Mouse (Mus musculus): ENCODE measurements at regions not wholly inside any gene's neighbourhood (a gene's known extent, or its start where the extent isn't known, plus 50 kb on each side); places are given as distances from the start of the nearest gene placed in this dataset.

- H3K4me3 ChIP-seq (ENCODE audit: insufficient read depth, low read length), result no peak overlapping the region
- no peaks in the 10 kb centered on the region for H3K4me1 ChIP-seq (ENCODE audit: control insufficient read depth, insufficient read depth, low read length)
- no peak for TF ChIP-seq CTCF (IDR thresholded peaks at IDR 0.05; ENCODE audit: extremely low read depth, insufficient read depth, low read length)
- TF ChIP-seq POLR2A (IDR thresholded peaks at IDR 0.05; ENCODE audit: extremely low read depth, insufficient read depth, low read length), result no peak
- H3K27ac ChIP-seq (ENCODE audit: insufficient read depth, low read length), result no peak overlapping the region
Measured at GRCm38 (mm10) chr7:95959068-95959467, 212.0 kb upstream of the Tenm4 start.

- no peaks in the 10 kb centered on the region for H3K4me1 ChIP-seq (ENCODE audit: control insufficient read depth, insufficient read depth, low read length)
- TF ChIP-seq CTCF (IDR thresholded peaks at IDR 0.05; ENCODE audit: extremely low read depth, insufficient read depth, low read length) (no peak), POLR2A (IDR thresholded peaks at IDR 0.05; ENCODE audit: extremely low read depth, insufficient read depth, low read length) (no peak)
- no peak overlapping the region for H3K4me3 ChIP-seq (ENCODE audit: insufficient read depth, low read length)
- H3K27ac ChIP-seq (ENCODE audit: insufficient read depth, low read length), result no peak overlapping the region
Measured at GRCm38 (mm10) chr7:95971863-95972262, 199.2 kb upstream of the Tenm4 start.

- Histone ChIP-seq H3K4me3 (ENCODE audit: insufficient read depth, low read length) (no peak overlapping the region), H3K4me1 (ENCODE audit: control insufficient read depth, insufficient read depth, low read length) (no peaks in the 10 kb centered on the region), H3K27ac (ENCODE audit: insufficient read depth, low read length) (no peak overlapping the region)
- TF ChIP-seq POLR2A (IDR thresholded peaks at IDR 0.05; ENCODE audit: extremely low read depth, insufficient read depth, low read length) (no peak), CTCF (IDR thresholded peaks at IDR 0.05; ENCODE audit: extremely low read depth, insufficient read depth, low read length) (no peak)
Measured at GRCm38 (mm10) chr7:95974085-95974484, 197.0 kb upstream of the Tenm4 start.

- TF ChIP-seq POLR2A (IDR thresholded peaks at IDR 0.05; ENCODE audit: extremely low read depth, insufficient read depth, low read length), result no peak
- Histone ChIP-seq H3K27ac (ENCODE audit: insufficient read depth, low read length) (no peak overlapping the region), H3K4me3 (ENCODE audit: insufficient read depth, low read length) (no peak overlapping the region)
Measured at GRCm38 (mm10) chr7:95991250-95992032, 179.6 kb upstream of the Tenm4 start.

GRCm38 (mm10) chr7:95992033-95992516 is 179.0 kb upstream of the Tenm4 start:
- no peaks in the 10 kb centered on the region for H3K4me1 ChIP-seq (ENCODE audit: control insufficient read depth, insufficient read depth, low read length)
- H3K4me3 ChIP-seq (ENCODE audit: insufficient read depth, low read length), result no peak overlapping the region
- TF ChIP-seq CTCF (IDR thresholded peaks at IDR 0.05; ENCODE audit: extremely low read depth, insufficient read depth, low read length), result no peak
- TF ChIP-seq POLR2A (IDR thresholded peaks at IDR 0.05; ENCODE audit: extremely low read depth, insufficient read depth, low read length), result no peak
- no peak overlapping the region for H3K27ac ChIP-seq (ENCODE audit: insufficient read depth, low read length)

More at GRCm38 (mm10) chr7:95991250-95992032, 179.6 kb upstream of the Tenm4 start:
- no peaks in the 10 kb centered on the region for H3K4me1 ChIP-seq (ENCODE audit: control insufficient read depth, insufficient read depth, low read length)

GRCm38 (mm10) chr7:95992521-95992920 is 178.5 kb upstream of the Tenm4 start:
- Histone ChIP-seq H3K4me3 (ENCODE audit: insufficient read depth, low read length) (no peak overlapping the region), H3K4me1 (ENCODE audit: control insufficient read depth, insufficient read depth, low read length) (no peaks in the 10 kb centered on the region), H3K27ac (ENCODE audit: insufficient read depth, low read length) (no peak overlapping the region)
- no peak for TF ChIP-seq CTCF (IDR thresholded peaks at IDR 0.05; ENCODE audit: extremely low read depth, insufficient read depth, low read length)
- no peak for TF ChIP-seq POLR2A (IDR thresholded peaks at IDR 0.05; ENCODE audit: extremely low read depth, insufficient read depth, low read length)

- TF ChIP-seq CTCF (IDR thresholded peaks at IDR 0.05; ENCODE audit: extremely low read depth, insufficient read depth, low read length) (no peak), POLR2A (IDR thresholded peaks at IDR 0.05; ENCODE audit: extremely low read depth, insufficient read depth, low read length) (no peak)
- H3K4me3 ChIP-seq (ENCODE audit: insufficient read depth, low read length), result no peak overlapping the region
- H3K27ac ChIP-seq (ENCODE audit: insufficient read depth, low read length), result no peak overlapping the region
- H3K4me1 ChIP-seq (ENCODE audit: control insufficient read depth, insufficient read depth, low read length), result no peaks in the 10 kb centered on the region
Measured at GRCm38 (mm10) chr7:95997190-95997589, 173.9 kb upstream of the Tenm4 start.

GRCm38 (mm10) chr7:95999189-95999588 is 171.9 kb upstream of the Tenm4 start:
- H3K4me3 ChIP-seq (ENCODE audit: insufficient read depth, low read length), result no peak overlapping the region
- no peak overlapping the region for H3K27ac ChIP-seq (ENCODE audit: insufficient read depth, low read length)
- no peaks in the 10 kb centered on the region for H3K4me1 ChIP-seq (ENCODE audit: control insufficient read depth, insufficient read depth, low read length)
- TF ChIP-seq POLR2A (IDR thresholded peaks at IDR 0.05; ENCODE audit: extremely low read depth, insufficient read depth, low read length) (no peak), CTCF (IDR thresholded peaks at IDR 0.05; ENCODE audit: extremely low read depth, insufficient read depth, low read length) (no peak)

- no peak for TF ChIP-seq POLR2A (IDR thresholded peaks at IDR 0.05; ENCODE audit: extremely low read depth, insufficient read depth, low read length)
- TF ChIP-seq CTCF (IDR thresholded peaks at IDR 0.05; ENCODE audit: extremely low read depth, insufficient read depth, low read length), result no peak
- H3K4me1 ChIP-seq (ENCODE audit: control insufficient read depth, insufficient read depth, low read length), result no peaks in the 10 kb centered on the region
- H3K4me3 ChIP-seq (ENCODE audit: insufficient read depth, low read length), result no peak overlapping the region
- no peak overlapping the region for H3K27ac ChIP-seq (ENCODE audit: insufficient read depth, low read length)
Measured at GRCm38 (mm10) chr7:96002401-96002800, 168.6 kb upstream of the Tenm4 start.

GRCm38 (mm10) chr7:96006299-96006698 is 164.7 kb upstream of the Tenm4 start:
- no peak overlapping the region for H3K4me3 ChIP-seq (ENCODE audit: insufficient read depth, low read length)
- no peak overlapping the region for H3K27ac ChIP-seq (ENCODE audit: insufficient read depth, low read length)
- no peaks in the 10 kb centered on the region for H3K4me1 ChIP-seq (ENCODE audit: control insufficient read depth, insufficient read depth, low read length)
- TF ChIP-seq CTCF (IDR thresholded peaks at IDR 0.05; ENCODE audit: extremely low read depth, insufficient read depth, low read length) (no peak), POLR2A (IDR thresholded peaks at IDR 0.05; ENCODE audit: extremely low read depth, insufficient read depth, low read length) (no peak)
